In the genomic region with DNA sequence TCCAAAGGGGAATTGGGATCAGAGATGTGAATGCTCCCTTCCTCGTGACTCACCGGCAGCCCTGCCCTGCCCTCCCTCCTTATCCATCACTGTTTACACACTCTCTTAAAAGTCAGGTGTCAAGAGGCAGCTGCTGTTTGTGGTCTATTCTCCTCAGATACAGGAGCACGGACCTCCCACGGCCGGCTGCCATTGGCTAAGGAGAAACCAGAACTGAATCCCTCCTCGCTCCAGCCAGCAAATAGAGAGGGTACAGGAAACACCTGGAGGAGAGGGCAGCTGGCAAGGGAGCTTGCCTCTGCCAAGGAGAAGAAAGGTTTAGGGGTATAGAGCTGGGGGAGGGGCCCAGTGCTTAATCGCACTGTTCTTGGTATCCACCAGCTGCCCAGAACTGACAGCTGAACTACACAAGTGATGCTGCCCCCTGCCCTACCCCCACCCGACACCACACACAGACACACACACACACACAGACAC, we compare ENCODE assay signal across 8 mouse cellular contexts. TPM values are rescaled to one million over a fixed set of nuclear protein-coding genes. Genes with fewer than 3 reads are reported as not detected.
DNase-seq lines count a peak whose midpoint lies in the region; ATAC-seq and TF ChIP-seq lines count a peak whose summit lies in the region.

No protein-coding gene starts in this region.

- no peak for TF ChIP-seq POLR2A in spleen, adult 2 months (IDR thresholded peaks at IDR 0.05; ENCODE audit: low read depth, low read length)

- peaks cover 91% of the 10 kb centered on the region for H3K4me1 ChIP-seq in forebrain, embryonic 12.5 days
- peaks cover 71% of the 10 kb centered on the region for H3K4me1 ChIP-seq in intestine, embryonic 16.5 days (ENCODE audit: control insufficient read depth, insufficient read depth, low read length)
- peaks cover 78% of the 10 kb centered on the region for H3K4me1 ChIP-seq in lung, embryonic 14.5 days (ENCODE audit: insufficient read depth)
- peaks cover 62% of the 10 kb centered on the region for H3K4me1 ChIP-seq in spleen, adult 2 months (ENCODE audit: control insufficient read depth, insufficient read depth, insufficient read length)

- no peak for TF ChIP-seq CTCF in left cerebral cortex, adult 2 months (IDR thresholded peaks at IDR 0.05)
- TF ChIP-seq CTCF in lung, embryonic 14.5 days (IDR thresholded peaks at IDR 0.05; ENCODE audit: low read depth): no peak
- TF ChIP-seq CTCF in spleen, adult 2 months (IDR thresholded peaks at IDR 0.05; ENCODE audit: extremely low read depth, insufficient read depth, insufficient read length, insufficient replicate concordance): no peak

- no peaks in the 10 kb centered on the region for H3K27me3 ChIP-seq in forebrain, embryonic 12.5 days
- H3K27me3 ChIP-seq in intestine, embryonic 16.5 days (replicated peaks; ENCODE audit: control insufficient read depth, insufficient read depth, low read length): no peaks in the 10 kb centered on the region
- H3K27me3 ChIP-seq in lung, embryonic 14.5 days (ENCODE audit: insufficient read depth, low read length): no peaks in the 10 kb centered on the region
- no peaks in the 10 kb centered on the region for H3K27me3 ChIP-seq in spleen, adult 2 months (ENCODE audit: control insufficient read depth, insufficient read depth, low read length)

- no peak overlapping the region for H3K4me3 ChIP-seq in left cerebral cortex, adult 2 months
- no peak overlapping the region for H3K4me3 ChIP-seq in forebrain, embryonic 12.5 days (replicated peaks)
- no peak overlapping the region for H3K4me3 ChIP-seq in intestine, embryonic 16.5 days (ENCODE audit: low read length)
- H3K4me3 ChIP-seq in lung, embryonic 14.5 days (ENCODE audit: low read depth, low read length): no peak overlapping the region
- peak overlapping the region; percentile 14; the same call in 1 of the 2 replicates for H3K4me3 ChIP-seq in spleen, adult 2 months (ENCODE audit: extremely low read depth, insufficient read depth, insufficient read length)

- H3K4me2 ChIP-seq in forebrain, embryonic 12.5 days: no peak overlapping the region; the same call in 1 of the 2 replicates
- no peak overlapping the region for H3K4me2 ChIP-seq in intestine, embryonic 16.5 days (ENCODE audit: low read depth, low read length)
- H3K4me2 ChIP-seq in lung, embryonic 14.5 days: 0 out of 2 replicates have a peak overlapping the region, but pooled peaks have one; percentile 11

- peak overlapping the region; percentile 26; the same call in 1 of the 2 replicates for H3K9ac ChIP-seq in forebrain, embryonic 12.5 days
- no peak overlapping the region for H3K9ac ChIP-seq in intestine, embryonic 16.5 days (ENCODE audit: low read depth, low read length)
- no peak overlapping the region for H3K9ac ChIP-seq in lung, embryonic 14.5 days

- intact Hi-C loops in left cerebral cortex, postnatal 4 days (cut with DNase I): no loop called here
- intact Hi-C loops in left cerebral cortex, adult 2 months (cut with DNase I): no loop called here

- no peak for ATAC-seq in forebrain, embryonic 12.5 days (ENCODE audit: low FRiP score)
- ATAC-seq in intestine, embryonic 16.5 days: peak; percentile 66
- ATAC-seq in lung, embryonic 14.5 days (ENCODE audit: insufficient read depth): peak; percentile 33

- H3K9me3 ChIP-seq in forebrain, embryonic 12.5 days: no peaks in the 10 kb centered on the region
- H3K9me3 ChIP-seq in intestine, embryonic 16.5 days (ENCODE audit: control insufficient read depth, low read length): no peaks in the 10 kb centered on the region
- no peaks in the 10 kb centered on the region for H3K9me3 ChIP-seq in lung, embryonic 14.5 days (ENCODE audit: low read depth, low read length)

- peak; percentile 46 for DNase-seq in left cerebral cortex, postnatal 4 days
- DNase-seq in left cerebral cortex, adult 2 months (ENCODE audit: extremely low spot score in 1 of 2, low spot score in 2 of 2): no peak
- DNase-seq in lung, embryonic 14.5 days: peak; percentile 83
- peak; percentile 62 to 71 for DNase-seq in spleen, adult 2 months (ENCODE audit: low read depth in 1 of 2, low spot score in 2 of 2)
- no peak for DNase-seq in Muller cell, postnatal 12 days (ENCODE audit: inconsistent ontology term)
- DNase-seq in layer of hippocampus, adult 18-20 months (ENCODE audit: low spot score in 2 of 2): no peak

- no peak overlapping the region for H3K27ac ChIP-seq in left cerebral cortex, adult 2 months
- peak overlapping the region; percentile 65 for H3K27ac ChIP-seq in forebrain, embryonic 12.5 days
- peak overlapping the region; percentile 74 for H3K27ac ChIP-seq in intestine, embryonic 16.5 days (ENCODE audit: low read length)
- H3K27ac ChIP-seq in lung, embryonic 14.5 days (ENCODE audit: low read depth): peak overlapping the region; percentile 81
- peak overlapping the region; percentile 99 for H3K27ac ChIP-seq in spleen, adult 2 months (ENCODE audit: insufficient read depth, low read length)

- WGBS in forebrain, embryonic 12.5 days: 8% methylated on average over 8 of the region's 8 CpGs
- WGBS in intestine, embryonic 16.5 days: 6% methylated on average over 8 of the region's 8 CpGs
- WGBS in lung, embryonic 14.5 days: 4% methylated on average over 8 of the region's 8 CpGs
- WGBS in spleen, adult 2 months: 4% methylated on average over 8 of the region's 8 CpGs

- H3K36me3 ChIP-seq in forebrain, embryonic 12.5 days (replicated peaks): no peaks in the 10 kb centered on the region
- H3K36me3 ChIP-seq in intestine, embryonic 16.5 days (ENCODE audit: control insufficient read depth, insufficient read depth, low read length): no peaks in the 10 kb centered on the region
- H3K36me3 ChIP-seq in lung, embryonic 14.5 days (ENCODE audit: insufficient read depth): no peaks in the 10 kb centered on the region
- H3K36me3 ChIP-seq in spleen, adult 2 months (ENCODE audit: control insufficient read depth, insufficient read depth, low read length): no peaks in the 10 kb centered on the region

RNA-seq across cellular contexts. Expression of a gene that starts 11.7 kb away (rescaled TPM):
- total RNA-seq in left cerebral cortex, postnatal 4 days (2021): 1 to 10 TPM; 7.9 to 8.1 TPM
- total RNA-seq in left cerebral cortex, adult 2 months (2021): 10 to 100 TPM; 26.2 to 28.3 TPM
- 128 and 135 TPM in 2 replicates for polyA plus RNA-seq in forebrain, embryonic 12.5 days (2016; fragmentation: Nextera tagmentation; extraction: Ambion mirVana)
- 42.9 and 43.2 TPM in 2 replicates for polyA plus RNA-seq in intestine, embryonic 16.5 days (2015; fragmentation: Nextera tagmentation; extraction: Ambion mirVana)
- 77.2 and 81.0 TPM in 2 replicates for polyA plus RNA-seq in lung, embryonic 14.5 days (2014; fragmentation: Nextera tagmentation; extraction: Ambion mirVana)
- polyA plus RNA-seq in spleen, adult 2 months (2012; rRNA removed): 115 and 123 TPM in 2 replicates
- total RNA-seq in layer of hippocampus, adult 18-20 months (2021): 10 to 100 TPM; 16.6 to 24.9 TPM

RNA-seq across cellular contexts. Expression of a gene that starts 30.1 kb away (rescaled TPM):
- total RNA-seq in left cerebral cortex, postnatal 4 days (2021): 10 to 100 TPM; 19.0 to 20.0 TPM
- 10 to 100 TPM; 15.8 to 23.8 TPM for total RNA-seq in left cerebral cortex, adult 2 months (2021)
- polyA plus RNA-seq in forebrain, embryonic 12.5 days (2016; fragmentation: Nextera tagmentation; extraction: Ambion mirVana): 2.2 and 3.3 TPM in 2 replicates
- 8.7 and 8.8 TPM in 2 replicates for polyA plus RNA-seq in intestine, embryonic 16.5 days (2015; fragmentation: Nextera tagmentation; extraction: Ambion mirVana)
- 173 and 174 TPM in 2 replicates for polyA plus RNA-seq in lung, embryonic 14.5 days (2014; fragmentation: Nextera tagmentation; extraction: Ambion mirVana)
- 10.6 and 12.4 TPM in 2 replicates for polyA plus RNA-seq in spleen, adult 2 months (2012; rRNA removed)
- 1 to 10 TPM; 3.9 to 5.2 TPM for total RNA-seq in layer of hippocampus, adult 18-20 months (2021)

RNA-seq across cellular contexts. Expression of a gene that starts 43.9 kb away (rescaled TPM):
- total RNA-seq in left cerebral cortex, postnatal 4 days (2021): under 1 TPM; 0.48 to 0.54 TPM
- not detected for total RNA-seq in left cerebral cortex, adult 2 months (2021)
- not detected in 2 replicates for polyA plus RNA-seq in forebrain, embryonic 12.5 days (2016; fragmentation: Nextera tagmentation; extraction: Ambion mirVana)
- not detected in 2 replicates for polyA plus RNA-seq in intestine, embryonic 16.5 days (2015; fragmentation: Nextera tagmentation; extraction: Ambion mirVana)
- not detected in 2 replicates for polyA plus RNA-seq in lung, embryonic 14.5 days (2014; fragmentation: Nextera tagmentation; extraction: Ambion mirVana)
- polyA plus RNA-seq in spleen, adult 2 months (2012; rRNA removed): 0.20 TPM in 1 of 2 replicates, not detected in the other
- under 1 TPM in 1 of 2 experiments, not detected in 1; 0.17 TPM for total RNA-seq in layer of hippocampus, adult 18-20 months (2021)

Comparison
In these comparisons a context has a peak if more than half of its experiments do, and no peak if none do; other contexts are left out.
1. DNase-seq: peak in left cerebral cortex, postnatal 4 days (single experiment), lung, embryonic 14.5 days (single experiment) and spleen, adult 2 months (2 of 2); none in left cerebral cortex, adult 2 months (0 of 2), Muller cell, postnatal 12 days (single experiment) and layer of hippocampus, adult 18-20 months (0 of 2).
2. RNA of a gene that starts 30.1 kb away (polyA plus RNA-seq): 173 to 174 TPM in lung, embryonic 14.5 days; 10.6 to 12.4 TPM in spleen, adult 2 months, 8.7 to 8.8 TPM in intestine, embryonic 16.5 days and 2.2 to 3.3 TPM in forebrain, embryonic 12.5 days; every median in the first group is over 10 times any median in the second.